Mouse (Mus musculus) liver, adult (tissue): ENCODE measurements around the gene Barx1.

Experiments
- GATA4 ChIP-seq: IDR thresholded peaks from 2 replicates; pipeline ENCODE4 v1.6.1; 2014; ENCODE audit warnings: mild to moderate bottlenecking, low read length; ENCODE audit not compliant: insufficient replicate concordance

Barx1 gene

GRCm38 (mm10) chr13:48662431-48663143, at the start of gene Barx1:
Gene Barx1, plus strand, starts transcription at chr13:48662998.
- no peak for TF ChIP-seq GATA4

DNA sequence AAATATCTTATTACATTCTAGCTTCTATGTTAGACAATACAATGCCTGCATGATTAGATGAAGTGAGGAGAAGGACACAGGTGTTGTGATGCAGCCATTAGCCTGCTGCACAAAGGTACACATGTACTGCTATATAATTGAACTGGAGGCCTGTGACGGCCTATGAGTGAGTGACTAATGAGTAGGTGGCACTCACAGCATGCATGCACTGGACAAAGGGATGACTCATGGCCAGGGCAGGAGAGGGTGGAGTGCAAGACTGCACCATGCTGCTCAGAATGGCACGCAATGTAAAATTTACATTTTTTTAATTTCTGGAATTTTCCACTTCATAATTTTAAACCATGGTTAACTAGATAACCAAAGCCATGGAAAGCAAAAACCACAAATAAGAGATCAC, 48.3 kb upstream of the Barx1 start:
- no peak for TF ChIP-seq GATA4

DNA sequence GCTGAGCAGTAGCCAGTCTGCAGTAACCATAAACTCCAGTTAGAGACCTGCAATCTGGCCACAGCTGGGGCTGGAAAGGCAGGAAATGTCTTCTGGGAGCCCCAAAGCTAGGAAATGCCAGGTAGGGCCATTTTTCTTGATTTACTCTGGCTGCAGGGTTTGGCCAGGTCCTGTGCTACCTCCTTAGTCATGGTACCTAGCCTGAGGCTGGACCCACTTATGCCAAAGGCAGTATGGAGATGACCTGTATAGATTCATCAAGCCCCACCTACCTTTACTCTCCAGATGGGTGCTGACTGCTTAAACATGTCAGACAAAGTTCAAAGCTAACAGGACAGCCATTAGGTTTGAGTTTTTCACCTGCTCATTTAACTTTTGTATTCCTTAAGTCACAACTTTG, 45.0 kb upstream of the Barx1 start:
- no peak for TF ChIP-seq GATA4

DNA sequence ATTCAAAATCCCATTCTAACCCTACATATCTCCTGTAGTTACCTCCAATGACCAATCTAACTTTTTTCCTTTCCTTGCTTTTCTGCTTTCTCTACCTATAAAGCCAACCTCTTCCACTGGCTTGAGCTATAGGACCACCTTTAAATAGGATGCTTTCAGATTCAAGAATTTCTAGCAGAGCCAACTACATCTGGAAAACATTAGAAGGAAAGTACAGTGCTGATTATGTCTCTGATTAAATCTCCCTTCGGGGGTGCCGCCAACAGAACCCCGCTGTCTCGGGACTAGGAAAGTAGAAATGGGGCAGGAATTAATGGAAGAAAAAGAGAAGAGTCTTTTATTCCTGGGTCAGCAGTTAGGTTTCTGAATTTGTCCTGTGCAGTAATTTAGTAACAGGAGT, 43.9 kb upstream of the Barx1 start:
- no peak for TF ChIP-seq GATA4

- no peak for TF ChIP-seq GATA4
Measured at GRCm38 (mm10) chr13:48624968-48625398, 37.8 kb upstream of the Barx1 start.

DNA sequence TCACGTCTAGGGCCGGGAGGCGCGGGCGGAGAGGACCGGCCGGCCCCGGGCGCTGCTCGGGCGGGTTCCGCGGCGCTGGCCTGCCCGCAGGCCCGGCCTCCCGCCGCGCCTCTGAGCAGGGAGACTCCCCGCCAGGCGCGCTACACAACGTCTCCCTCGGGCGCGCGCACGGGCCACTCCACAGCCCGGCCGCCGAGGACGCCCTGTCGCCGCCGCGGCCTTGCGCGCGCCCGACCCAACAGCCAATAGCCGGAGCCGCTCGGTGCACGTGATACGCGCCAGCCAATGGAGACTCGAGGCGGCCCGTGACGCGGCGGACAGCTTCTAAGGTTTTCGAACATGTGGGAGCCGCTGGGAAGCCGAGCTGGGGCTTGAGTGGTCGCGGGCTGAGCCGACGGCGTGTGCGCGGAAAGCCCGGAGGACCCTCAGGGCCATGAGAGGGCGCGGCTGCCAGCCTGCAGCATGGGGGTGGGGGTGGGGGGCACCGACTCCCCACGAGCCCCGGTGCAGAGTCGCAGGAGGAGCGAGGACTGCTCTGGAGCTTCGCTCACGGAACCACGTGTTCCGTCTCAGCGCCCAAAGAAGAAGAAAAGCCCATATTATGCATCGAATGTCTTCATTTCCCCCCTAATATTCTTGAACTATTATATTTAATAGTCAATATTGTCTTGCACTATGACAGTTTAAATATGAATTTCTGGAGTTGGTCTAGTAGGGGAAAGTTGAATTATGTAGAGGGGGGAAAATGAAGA, 37.2 kb upstream of the Barx1 start, which contains the start of gene Ptpdc1:
Ptpdc1 (minus strand) TSS at position 232 of the 752 bp plus-strand sequence.
- TF ChIP-seq GATA4 = no peak

GRCm38 (mm10) chr13:48631691-48632090, 31.1 kb upstream of the Barx1 start:
- no peak for TF ChIP-seq GATA4

GRCm38 (mm10) chr13:48637706-48638105, 25.1 kb upstream of the Barx1 start:
- TF ChIP-seq GATA4 = no peak

DNA sequence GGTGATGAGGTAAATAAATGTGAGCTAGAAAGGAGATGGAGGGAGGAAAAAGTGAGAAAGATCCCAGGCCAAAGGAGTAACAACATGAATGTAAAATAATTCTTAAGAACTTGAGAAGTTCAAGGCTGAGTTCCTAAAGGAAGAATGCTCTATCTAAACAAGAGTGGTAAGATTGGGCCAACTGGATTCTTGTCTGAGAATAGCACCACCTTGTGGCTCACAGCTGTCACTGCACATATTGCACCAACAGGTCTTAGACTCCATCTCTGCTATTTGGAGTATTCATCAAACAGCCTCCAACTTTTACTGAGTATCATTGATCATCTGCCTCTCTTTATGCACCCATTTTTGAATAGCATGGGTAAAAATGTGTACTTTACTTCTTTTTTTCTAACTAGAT, 23.2 kb upstream of the Barx1 start:
- no peak for TF ChIP-seq GATA4

GRCm38 (mm10) chr13:48643072-48643471, 19.7 kb upstream of the Barx1 start:
- TF ChIP-seq GATA4 = no peak

GRCm38 (mm10) chr13:48643991-48644390, 18.8 kb upstream of the Barx1 start:
- no peak for TF ChIP-seq GATA4

GRCm38 (mm10) chr13:48646696-48647095, 16.1 kb upstream of the Barx1 start:
- no peak for TF ChIP-seq GATA4

- no peak for TF ChIP-seq GATA4
Measured at GRCm38 (mm10) chr13:48650615-48651014, 12.2 kb upstream of the Barx1 start.

DNA sequence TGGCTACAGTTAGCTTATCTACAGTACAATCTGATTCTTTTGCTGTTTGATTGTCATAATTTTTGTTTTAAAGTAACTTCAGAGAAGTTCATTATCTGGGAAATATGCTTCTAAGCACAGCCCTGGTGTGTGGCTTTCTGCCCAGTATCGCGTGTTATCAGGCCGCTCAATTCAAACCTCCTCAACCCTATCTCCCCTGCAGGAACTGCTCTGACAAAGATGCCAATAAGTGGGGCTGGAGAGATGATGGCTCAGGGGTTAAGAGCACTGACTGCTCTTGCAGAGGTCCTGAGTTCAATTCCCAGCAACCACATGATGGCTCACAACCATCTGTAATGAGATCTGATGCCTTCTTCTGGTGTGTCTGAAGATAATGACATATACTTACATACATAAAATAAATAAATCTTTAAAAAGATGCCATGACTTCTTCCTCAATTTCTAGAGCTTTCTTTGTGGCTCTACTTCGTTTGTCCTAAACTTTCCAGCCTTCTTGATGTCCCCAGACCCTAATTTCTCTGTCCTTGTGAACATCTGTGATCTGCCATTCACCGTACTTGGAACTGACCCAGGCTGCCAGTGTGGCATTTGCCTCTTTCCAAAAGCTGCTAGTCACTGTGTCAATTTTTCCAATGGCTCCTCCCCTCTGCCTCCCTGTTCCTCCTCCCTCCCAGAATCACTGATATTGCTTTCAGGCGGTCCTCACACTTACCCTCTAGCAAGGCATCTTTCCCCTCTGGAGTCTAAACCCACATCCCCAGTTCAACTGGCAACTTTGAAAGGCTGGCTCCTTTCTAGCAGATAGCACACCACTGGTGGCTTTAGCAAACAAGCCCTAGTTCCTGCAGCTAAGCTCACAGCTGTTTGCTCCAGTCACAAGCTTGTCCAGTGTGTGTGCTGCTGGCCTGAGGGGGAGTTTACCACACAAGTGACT, 11.4 kb upstream of the Barx1 start:
- no peak for TF ChIP-seq GATA4
